Mouse (Mus musculus): Measurements from ENCODE around the gene Phlda1.

- TF ChIP-seq CTCF (IDR thresholded peaks at IDR 0.05; ENCODE audit: low read depth, low read length) (no peak), POLR2A (IDR thresholded peaks at IDR 0.05; ENCODE audit: insufficient read depth, low read length) (no peak), EP300 (IDR thresholded peaks at IDR 0.05; ENCODE audit: insufficient read depth, low read depth, low read length) (no peak)
Observed at GRCm38 (mm10) chr10:111472686-111473510, 33.2 kb upstream of the Phlda1 start, which contains the start of gene Nap1l1.
